Mouse (Mus musculus) small intestine, adult 2 months (tissue): ENCODE results near the gene Cutal.
"Not testable (repeated sequence)": the region's sequence is repeated elsewhere in the genome, so short reads cannot be mapped to it uniquely, and the experiment has no call there.

Experiments used
- CTCF ChIP-seq: fragments of 200-500 bp; IDR thresholded peaks from 2 replicates; pipeline ENCODE4 v1.5.1; 2012; ENCODE audit warnings: low read depth, mild to moderate bottlenecking, control low read depth, inconsistent platforms, low read length, moderate library complexity, mixed read lengths; ENCODE audit not compliant: insufficient replicate concordance, insufficient read length; ENCODE audit errors: extremely low read depth
- POLR2A ChIP-seq: fragments of 200-500 bp; IDR thresholded peaks from 2 replicates; pipeline ENCODE4 v1.6.1; 2012; ENCODE audit warnings: low read depth, mild to moderate bottlenecking, control low read depth, inconsistent platforms, low read length, moderate library complexity

GRCm38 (mm10) chr2:34832766-34833457 lies 41.3 kb upstream of the Cutal start, which contains the start of gene Gm34653:
- TF ChIP-seq CTCF, POLR2A: not testable (repeated sequence)
